Mouse (Mus musculus): Measurements from ENCODE around the gene Entpd6.

- TF ChIP-seq CTCF (IDR thresholded peaks at IDR 0.05; ENCODE audit: low read depth), result no peak
- TF ChIP-seq EP300 (IDR thresholded peaks at IDR 0.05; ENCODE audit: low read depth), result no peak
Observed at GRCm38 (mm10) chr2:150749283-150749682, 441 bp downstream of the Entpd6 start.

Data from heart, postnatal 0 days (tissue).